Mouse (Mus musculus) ES-E14 (cell line): ENCODE data around the gene 4930519P11Rik.

ENCODE experiments used
- CHD2 ChIP-seq: IDR thresholded peaks from 2 replicates; pipeline ENCODE4 v1.6.1; 2014; ENCODE audit warnings: mild to moderate bottlenecking, low read depth, low read length, inconsistent platforms
- HCFC1 ChIP-seq: IDR thresholded peaks from 2 replicates; pipeline ENCODE4 v1.6.1; 2012; ENCODE audit warnings: low read length, inconsistent platforms, borderline replicate concordance; ENCODE audit not compliant: insufficient read depth
- ZC3H11A ChIP-seq: IDR thresholded peaks from 2 replicates; pipeline ENCODE4 v1.6.1; 2012; ENCODE audit warnings: low read depth, mild to moderate bottlenecking, inconsistent platforms, low read length, borderline replicate concordance
- ZNF384 ChIP-seq: IDR thresholded peaks from 2 replicates; pipeline ENCODE4 v1.6.1; 2012; ENCODE audit warnings: low read depth, low read length, inconsistent platforms

- TF ChIP-seq CHD2 (no peak), ZNF384 (no peak), HCFC1 (no peak), ZC3H11A (no peak)
These were observed 45.8 kb upstream of the 4930519P11Rik start for GRCm38 (mm10) chr2:154659070-154659469.
